Mouse (Mus musculus) kidney, embryonic 16.5 days (tissue): ENCODE results near the gene Ak4. TPM values are rescaled to one million over a fixed set of nuclear protein-coding genes. Genes with fewer than 3 reads are reported as not detected.

Experiments
- ATAC-seq: fragments of 200-750 bp; cut with Nextera tagmentation; 2 replicates; pipeline ENCODE4 v1.8.0; 2017; ENCODE audit warnings: moderate TSS enrichment; ENCODE audit not compliant: low FRiP score, low TSS enrichment
- H3K27ac ChIP-seq: fragments of 300-500 bp; sonication (generic); 2 replicates; pipeline ENCODE4 v1.5.1; 2014; ENCODE audit warnings: low read length
- H3K27me3 ChIP-seq: fragments of 300-500 bp; sonication (generic); 2 replicates; pipeline ENCODE4 v1.6.1; 2014; ENCODE audit warnings: low read length, control low read depth, mixed read lengths; ENCODE audit not compliant: insufficient read depth
- H3K36me3 ChIP-seq: fragments of 300-500 bp; sonication (generic); 2 replicates; pipeline ENCODE4 v1.6.1; 2014; ENCODE audit warnings: low read length, control low read depth, mixed read lengths; ENCODE audit not compliant: insufficient read depth
- H3K4me1 ChIP-seq: fragments of 300-500 bp; sonication (generic); 2 replicates; pipeline ENCODE4 v1.6.1; 2014; ENCODE audit warnings: low read length, control low read depth, mixed read lengths; ENCODE audit not compliant: insufficient read depth
- H3K4me2 ChIP-seq: fragments of 300-500 bp; sonication (generic); replicated peaks from 2 replicates; pipeline ENCODE4 v1.6.1; 2014; ENCODE audit warnings: low read depth, low read length
- H3K4me3 ChIP-seq: fragments of 300-500 bp; sonication (generic); 2 replicates; pipeline ENCODE4 v1.5.1; 2014; ENCODE audit warnings: mild to moderate bottlenecking, low read length
- H3K9ac ChIP-seq: fragments of 300-500 bp; sonication (generic); replicated peaks from 2 replicates; pipeline ENCODE4 v1.6.1; 2014; ENCODE audit warnings: low read length
- H3K9me3 ChIP-seq: fragments of 300-500 bp; sonication (generic); 2 replicates; pipeline ENCODE4 v1.6.1; 2016; ENCODE audit warnings: low read length, control low read depth
- WGBS: fragments of 180-500 bp; shearing (Covaris S2); extraction: QIAGEN DNeasy Blood & Tissue Kit; methylation state at CpG from one replicate; pipeline ENCODE4 v1.1.7; 2014; 5-methylcytosine and 5-hydroxymethylcytosine counted together
- polyA plus RNA-seq: library from polyadenylated mRNA; unstranded; fragments of >200 nt; fragmentation: Nextera tagmentation; extraction: Ambion mirVana; gene quantifications from 2 replicates; pipeline ENCODE4 v1.2.1, GENCODE M21; 2015

Ak4 gene
- polyA plus RNA-seq, 1 experiment from 2014 or later = 23.8 TPM

DNA sequence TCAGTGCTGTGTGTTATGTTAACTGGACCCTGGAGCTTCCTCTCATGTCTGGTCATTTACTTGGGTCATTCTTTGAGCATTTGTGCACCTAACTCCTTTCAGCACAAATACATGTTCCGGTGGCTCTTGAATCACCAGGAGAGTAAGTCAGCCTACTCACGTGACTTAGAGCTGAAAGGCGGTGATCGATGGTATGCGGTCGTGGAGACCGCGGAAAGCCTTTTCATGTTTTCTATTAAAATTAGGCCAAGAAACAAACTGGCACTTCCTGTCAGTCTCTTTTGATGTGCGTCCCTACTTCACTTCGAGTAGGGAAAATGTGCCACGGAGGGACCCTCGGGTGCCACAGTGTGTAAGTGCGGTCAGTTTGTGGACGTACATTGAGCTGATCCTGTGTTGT is 96.8 kb downstream of the Ak4 start:
- H3K4me2 ChIP-seq = no peak overlapping the region
- no peaks in the 10 kb centered on the region for H3K36me3 ChIP-seq
- H3K4me3 ChIP-seq = no peak overlapping the region
- no peak overlapping the region for H3K9ac ChIP-seq
- 95% methylated on average over 14 of the region's 14 CpGs for WGBS
- no peak for ATAC-seq
- H3K4me1 ChIP-seq = no peaks in the 10 kb centered on the region
- H3K27me3 ChIP-seq = no peaks in the 10 kb centered on the region
- no peak overlapping the region for H3K27ac ChIP-seq
- H3K9me3 ChIP-seq = no peaks in the 10 kb centered on the region

Other genes with a start within 250 kb of the Ak4 start
- 104 TPM in 2 replicates for gene Jak1, start 154.0 kb upstream of the Ak4 start, polyA plus RNA-seq
- gene Dnajc6, start 77.4 kb downstream of the Ak4 start, polyA plus RNA-seq = 1.8 and 2.2 TPM in 2 replicates
- 98.6 and 104 TPM in 2 replicates for gene Leprot, start 228.4 kb downstream of the Ak4 start, polyA plus RNA-seq